ENCODE assay signal across 14 mouse cellular contexts in the genomic region with DNA sequence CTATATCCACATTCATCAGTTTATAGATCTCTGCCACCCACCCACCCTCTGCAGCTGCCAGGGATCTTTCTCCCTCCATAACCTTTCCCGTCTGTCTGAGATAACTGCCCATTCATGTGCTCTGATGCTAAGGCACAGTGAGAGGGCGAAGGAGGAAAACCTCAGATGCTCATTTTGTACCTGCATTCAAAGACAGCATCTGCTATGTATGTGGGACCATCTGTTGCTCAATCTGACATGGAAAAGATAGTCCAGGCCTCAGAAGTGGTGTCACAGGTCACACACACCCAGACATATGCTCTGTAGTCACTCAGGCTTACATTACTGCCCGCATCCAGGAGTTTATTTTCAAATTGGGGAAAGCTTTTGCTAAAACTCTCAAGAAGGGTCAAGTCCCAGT.
DNase-seq lines count a peak whose midpoint lies in the region; ATAC-seq lines count a peak whose summit lies in the region.
"Had no signal": no experiment of that assay in that cellular context is flagged by ENCODE, and none has a peak within 500 bp of the region (broad histone marks: within the 10 kb centered on the region; RNA-seq: fewer than 3 reads in every experiment).

No protein-coding gene starts in this region.

- ATAC-seq in heart, embryonic 15.5 days (replicated peaks; ENCODE audit: insufficient number of reproducible peaks, insufficient read depth, low FRiP score, low read depth), result no peak
- ATAC-seq in lung, embryonic 15.5 days (ENCODE audit: borderline replicate concordance, extremely low read depth, low FRiP score, low TSS enrichment), result no peak
- ATAC-seq in limb, embryonic 15.5 days (ENCODE audit: insufficient number of reproducible peaks, low FRiP score, low TSS enrichment, low read depth), result no peak
- ATAC-seq: forebrain, embryonic 13.5 days; midbrain, embryonic 16.5 days had no signal

- no peak overlapping the region for H3K27ac ChIP-seq in heart, embryonic 15.5 days
- no peak overlapping the region for H3K27ac ChIP-seq in lung, embryonic 15.5 days
- H3K27ac ChIP-seq in limb, embryonic 15.5 days, result no peak overlapping the region
- H3K27ac ChIP-seq: forebrain, embryonic 13.5 days; hindbrain, embryonic 14.5 days; liver, embryonic 13.5 days; neural tube, embryonic 13.5 days had no signal

- 80% methylated on average over 3 of the region's 3 CpGs for WGBS in heart, embryonic 15.5 days
- WGBS in lung, embryonic 15.5 days, result 72% methylated on average over 3 of the region's 3 CpGs
- WGBS in limb, embryonic 15.5 days, result 86% methylated on average over 3 of the region's 3 CpGs

- no peaks in the 10 kb centered on the region for H3K36me3 ChIP-seq in heart, embryonic 15.5 days
- no peaks in the 10 kb centered on the region for H3K36me3 ChIP-seq in lung, embryonic 15.5 days
- no peaks in the 10 kb centered on the region for H3K36me3 ChIP-seq in limb, embryonic 15.5 days
- H3K36me3 ChIP-seq: liver, embryonic 13.5 days; neural tube, embryonic 13.5 days had no signal

- H3K9me3 ChIP-seq in heart, embryonic 15.5 days (replicated peaks), result no peaks in the 10 kb centered on the region
- H3K9me3 ChIP-seq in lung, embryonic 15.5 days, result no peaks in the 10 kb centered on the region
- no peaks in the 10 kb centered on the region for H3K9me3 ChIP-seq in limb, embryonic 15.5 days
- H3K9me3 ChIP-seq: forebrain, embryonic 13.5 days; liver, embryonic 13.5 days; neural tube, embryonic 13.5 days had no signal

- no peak overlapping the region for H3K9ac ChIP-seq in heart, embryonic 15.5 days
- H3K9ac ChIP-seq in lung, embryonic 15.5 days, result no peak overlapping the region
- no peak overlapping the region for H3K9ac ChIP-seq in limb, embryonic 15.5 days
- H3K9ac ChIP-seq: forebrain, embryonic 13.5 days; hindbrain, embryonic 14.5 days; liver, embryonic 13.5 days; neural tube, embryonic 13.5 days had no signal

- peak; percentile 10 for DNase-seq in cerebellum, adult 9-11 months
- no peak for DNase-seq in cerebellum, postnatal 25 days
- no peak for DNase-seq in heart, postnatal 10 days
- DNase-seq in lung, postnatal 36 days, result no peak
- no peak for DNase-seq in B cell, adult 2 months
- DNase-seq: kidney, adult 9 months; liver, embryonic 13.5 days had no signal

- H3K4me1 ChIP-seq in heart, embryonic 15.5 days (replicated peaks), result peaks cover 60% of the 10 kb centered on the region
- peaks cover 66% of the 10 kb centered on the region for H3K4me1 ChIP-seq in lung, embryonic 15.5 days
- H3K4me1 ChIP-seq in limb, embryonic 15.5 days, result peaks cover 39% of the 10 kb centered on the region

- peak overlapping the region; percentile 81 for H3K4me2 ChIP-seq in heart, embryonic 15.5 days
- peak overlapping the region; percentile 81; the same call in 1 of the 2 replicates for H3K4me2 ChIP-seq in lung, embryonic 15.5 days
- peak overlapping the region; percentile 73; the same call in 1 of the 2 replicates for H3K4me2 ChIP-seq in limb, embryonic 15.5 days
- H3K4me2 ChIP-seq: liver, embryonic 13.5 days had no signal

- no peaks in the 10 kb centered on the region for H3K27me3 ChIP-seq in heart, embryonic 15.5 days
- no peaks in the 10 kb centered on the region for H3K27me3 ChIP-seq in lung, embryonic 15.5 days
- H3K27me3 ChIP-seq in limb, embryonic 15.5 days, result no peaks in the 10 kb centered on the region
- H3K27me3 ChIP-seq: forebrain, embryonic 13.5 days had no signal

- intact Hi-C loops in heart, postnatal 10 days (cut with DNase I), result loop anchor here (5.0 kb wide), 3 partner anchors 44 to 656 kb away; a partner anchor contains a TSS

- no peak overlapping the region for H3K4me3 ChIP-seq in heart, embryonic 15.5 days
- H3K4me3 ChIP-seq in lung, embryonic 15.5 days, result no peak overlapping the region
- peak overlapping the region; percentile 9 for H3K4me3 ChIP-seq in limb, embryonic 15.5 days
- H3K4me3 ChIP-seq: forebrain, embryonic 13.5 days; liver, embryonic 13.5 days; neural tube, embryonic 13.5 days had no signal
